Mouse (Mus musculus): ENCODE results near the gene Dnajc3. TPM values are rescaled to one million over a fixed set of nuclear protein-coding genes. Genes with fewer than 3 reads are reported as not detected.
A peak's percentile ranks its signal among the peaks of the same experiment; 100 is the strongest.

Gene Dnajc3
- polyA plus RNA-seq, 1 experiment = 22.7 TPM

DNA sequence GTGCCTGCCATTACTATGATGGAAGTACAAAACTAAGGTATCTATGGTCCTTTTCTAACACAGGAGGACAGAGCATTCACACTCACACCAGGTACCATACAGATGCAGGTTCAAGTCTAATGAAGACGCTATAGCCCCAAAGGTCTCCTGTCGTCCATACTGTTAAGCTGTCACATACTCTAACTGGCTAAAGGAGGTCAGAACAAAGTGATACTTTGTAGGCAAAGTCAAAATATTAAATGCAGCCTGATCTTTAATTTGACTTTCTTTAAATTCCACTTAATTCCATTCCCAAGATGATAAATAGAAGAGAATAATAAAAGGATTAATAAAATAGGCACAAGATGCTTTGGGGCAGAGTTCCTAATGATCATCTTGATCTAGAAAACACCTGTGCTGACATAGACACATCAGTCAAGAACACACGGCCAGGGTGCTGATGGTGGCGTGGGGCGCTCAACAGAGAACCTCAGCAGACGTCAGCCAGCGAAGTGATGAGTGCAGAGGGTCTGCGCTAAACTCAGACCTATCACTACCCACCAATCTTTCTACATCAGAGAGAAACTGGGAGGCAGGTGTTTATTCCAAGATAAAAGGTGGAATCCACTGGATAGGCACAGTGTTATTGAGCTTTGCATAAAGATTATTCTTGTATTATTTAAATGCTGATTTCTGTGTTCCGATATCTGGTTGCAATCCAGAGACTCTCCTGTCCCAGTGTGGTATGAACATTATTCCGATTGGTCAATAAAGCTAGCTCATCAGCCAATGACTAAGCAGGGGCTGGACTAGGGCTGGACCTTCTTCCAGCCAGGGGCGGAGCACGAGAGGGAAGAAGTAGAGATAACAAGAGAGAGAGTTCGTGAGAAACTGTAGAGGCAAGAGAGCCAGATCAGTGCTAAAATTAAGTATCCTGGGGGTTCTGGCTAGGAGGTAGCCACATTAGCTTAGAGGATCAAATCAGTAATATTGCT is 50.0 kb downstream of the Dnajc3 start:
- Histone ChIP-seq H3K4me1 (ENCODE audit: control insufficient read depth, insufficient read depth, low read length) (no peaks in the 10 kb centered on the region), H3K4me3 (replicated peaks; ENCODE audit: extremely low read depth, low read depth, low read length) (no peak overlapping the region)
- 62% methylated on average over 13 of the region's 13 CpGs for WGBS
- DNase-seq = no peak
- TF ChIP-seq CTCF (IDR thresholded peaks at IDR 0.05; ENCODE audit: insufficient read depth, low read length) = no peak
- no peak for TF ChIP-seq POLR2A (IDR thresholded peaks at IDR 0.05; ENCODE audit: borderline replicate concordance, extremely low read depth, low read depth, low read length)

GRCm38 (mm10) chr14:118995226-118995925 is 57.6 kb downstream of the Dnajc3 start:
- no peak for DNase-seq
- no peak overlapping the region for H3K4me3 ChIP-seq (replicated peaks; ENCODE audit: extremely low read depth, low read depth, low read length)
- no peaks in the 10 kb centered on the region for H3K4me1 ChIP-seq (ENCODE audit: control insufficient read depth, insufficient read depth, low read length)
- WGBS = 82% methylated on average over 9 of the region's 9 CpGs
- TF ChIP-seq CTCF (IDR thresholded peaks at IDR 0.05; ENCODE audit: insufficient read depth, low read length) (no peak), POLR2A (IDR thresholded peaks at IDR 0.05; ENCODE audit: borderline replicate concordance, extremely low read depth, low read depth, low read length) (no peak)

DNA sequence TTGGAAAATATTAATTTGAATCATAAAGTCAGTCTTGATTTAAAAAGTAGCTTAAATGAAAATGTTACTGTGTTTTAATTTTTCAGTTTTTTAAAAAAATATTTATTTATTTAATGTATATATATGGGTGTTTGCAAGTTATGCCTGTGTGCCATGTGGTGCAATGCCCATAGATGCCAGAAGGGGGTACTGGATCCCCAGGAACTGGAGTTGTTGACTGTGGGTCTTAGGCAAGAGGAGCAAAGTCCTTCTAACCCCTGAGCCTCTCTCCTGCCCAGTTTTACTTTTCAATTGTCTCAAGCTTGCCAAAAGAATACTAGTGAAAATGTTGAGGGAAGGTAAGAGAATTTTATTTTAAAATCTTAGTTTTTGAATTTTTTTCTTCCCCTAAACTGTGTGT is 65.5 kb downstream of the Dnajc3 start:
- no peak for DNase-seq
- Histone ChIP-seq H3K4me1 (ENCODE audit: control insufficient read depth, insufficient read depth, low read length) (no peaks in the 10 kb centered on the region), H3K4me3 (replicated peaks; ENCODE audit: extremely low read depth, low read depth, low read length) (no peak overlapping the region)
- TF ChIP-seq POLR2A (IDR thresholded peaks at IDR 0.05; ENCODE audit: borderline replicate concordance, extremely low read depth, low read depth, low read length) (no peak), CTCF (IDR thresholded peaks at IDR 0.05; ENCODE audit: insufficient read depth, low read length) (peak; percentile 58)

- DNase-seq = no peak
- Histone ChIP-seq H3K4me1 (ENCODE audit: control insufficient read depth, insufficient read depth, low read length) (no peaks in the 10 kb centered on the region), H3K4me3 (replicated peaks; ENCODE audit: extremely low read depth, low read depth, low read length) (no peak overlapping the region)
- WGBS = 10% methylated on average over 5 of the region's 5 CpGs
- TF ChIP-seq CTCF (IDR thresholded peaks at IDR 0.05; ENCODE audit: insufficient read depth, low read length) (no peak), POLR2A (IDR thresholded peaks at IDR 0.05; ENCODE audit: borderline replicate concordance, extremely low read depth, low read depth, low read length) (no peak)
Observed at GRCm38 (mm10) chr14:119005834-119006233, 68.1 kb downstream of the Dnajc3 start.

- whole genome bisulfite sequencing = 4% methylated on average over 49 of the region's 49 CpGs
- Histone ChIP-seq H3K4me3 (replicated peaks; ENCODE audit: extremely low read depth, low read depth, low read length) (peak overlapping the region; percentile 73), H3K4me1 (ENCODE audit: control insufficient read depth, insufficient read depth, low read length) (no peaks in the 10 kb centered on the region)
- DNase-seq = no peak
- TF ChIP-seq POLR2A (IDR thresholded peaks at IDR 0.05; ENCODE audit: borderline replicate concordance, extremely low read depth, low read depth, low read length) = no peak
- TF ChIP-seq CTCF (IDR thresholded peaks at IDR 0.05; ENCODE audit: insufficient read depth, low read length) = no peak
Observed at GRCm38 (mm10) chr14:119006441-119007102, 68.8 kb downstream of the Dnajc3 start.

DNA sequence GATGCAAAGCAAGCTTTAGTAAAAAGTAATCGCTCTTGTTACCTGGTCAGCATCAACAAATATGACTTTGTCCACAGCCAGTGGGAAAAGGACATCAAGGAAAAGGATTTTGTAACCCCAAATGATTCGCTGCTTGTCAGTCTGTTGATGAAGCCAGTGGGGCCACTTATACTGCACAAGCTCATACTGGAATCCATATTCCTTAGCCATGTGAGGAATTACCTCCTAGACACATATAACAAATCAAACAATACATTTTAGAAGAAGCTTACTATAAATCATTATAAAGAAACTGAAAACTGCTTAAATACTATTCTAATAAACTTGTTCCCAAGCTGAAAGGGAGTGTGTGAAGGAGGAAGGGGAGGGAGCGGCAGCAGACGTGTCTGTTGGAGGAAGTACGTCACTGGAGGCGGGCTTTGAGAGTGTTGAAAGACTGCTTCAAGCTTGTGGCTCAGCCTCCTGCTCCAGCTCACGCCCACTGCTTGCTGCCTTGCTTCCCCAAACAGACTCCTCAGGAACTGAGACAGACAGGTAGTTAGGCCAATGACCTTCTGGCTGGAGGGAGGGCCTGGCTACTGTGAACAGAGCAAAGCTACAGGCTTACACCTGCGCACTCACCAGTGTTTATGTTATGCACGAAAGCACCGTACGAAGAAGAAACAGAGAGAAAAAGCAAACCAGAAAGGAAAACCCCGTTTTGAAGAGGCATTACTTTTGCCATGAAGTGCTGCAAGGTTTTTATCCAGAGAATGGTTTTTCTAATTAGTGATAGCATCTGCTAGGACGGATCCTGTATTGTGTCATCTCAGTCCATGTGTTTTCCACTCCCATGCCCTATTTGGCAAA is 69.6 kb downstream of the Dnajc3 start:
- no peak for TF ChIP-seq CTCF (IDR thresholded peaks at IDR 0.05; ENCODE audit: insufficient read depth, low read length)
- peak; percentile 83; the same call in 1 of the 2 replicates for TF ChIP-seq POLR2A (IDR thresholded peaks at IDR 0.05; ENCODE audit: borderline replicate concordance, extremely low read depth, low read depth, low read length)
- no peaks in the 10 kb centered on the region for H3K4me1 ChIP-seq (ENCODE audit: control insufficient read depth, insufficient read depth, low read length)
- under 1% methylated on average over 13 of the region's 13 CpGs for WGBS
- DNase-seq = peak; percentile 97
- peak overlapping the region; percentile 73 for H3K4me3 ChIP-seq (replicated peaks; ENCODE audit: extremely low read depth, low read depth, low read length)

GRCm38 (mm10) chr14:119008031-119008590 is 70.3 kb downstream of the Dnajc3 start:
- TF ChIP-seq CTCF (IDR thresholded peaks at IDR 0.05; ENCODE audit: insufficient read depth, low read length) = no peak
- no peak for TF ChIP-seq POLR2A (IDR thresholded peaks at IDR 0.05; ENCODE audit: borderline replicate concordance, extremely low read depth, low read depth, low read length)
- no peaks in the 10 kb centered on the region for H3K4me1 ChIP-seq (ENCODE audit: control insufficient read depth, insufficient read depth, low read length)
- H3K4me3 ChIP-seq (replicated peaks; ENCODE audit: extremely low read depth, low read depth, low read length) = no peak overlapping the region
- DNase-seq = no peak
- WGBS = 40% methylated on average over 7 of the region's 7 CpGs

DNA sequence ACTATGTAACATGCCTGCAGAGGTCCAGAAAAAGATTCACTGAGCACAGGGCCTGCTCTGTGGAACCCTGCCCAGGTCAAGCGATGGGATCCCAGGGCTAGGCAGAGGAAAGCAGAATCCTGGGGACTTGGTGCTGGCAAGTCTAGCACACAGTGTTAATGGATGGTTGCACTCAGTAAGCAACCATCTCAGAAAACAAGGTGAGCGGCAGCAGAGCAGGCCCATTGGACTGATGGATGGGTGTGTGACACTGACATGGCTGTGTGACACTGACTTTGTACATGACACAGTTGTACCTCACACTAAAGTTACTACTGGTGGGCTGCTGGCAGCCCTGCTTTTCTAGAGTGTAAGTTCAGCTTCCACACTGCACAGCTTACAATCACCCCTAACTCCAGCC is 71.8 kb downstream of the Dnajc3 start:
- Histone ChIP-seq H3K4me3 (replicated peaks; ENCODE audit: extremely low read depth, low read depth, low read length) (no peak overlapping the region), H3K4me1 (ENCODE audit: control insufficient read depth, insufficient read depth, low read length) (no peaks in the 10 kb centered on the region)
- no peak for DNase-seq
- no peak for TF ChIP-seq POLR2A (IDR thresholded peaks at IDR 0.05; ENCODE audit: borderline replicate concordance, extremely low read depth, low read depth, low read length)
- no peak for TF ChIP-seq CTCF (IDR thresholded peaks at IDR 0.05; ENCODE audit: insufficient read depth, low read length)
- WGBS = 93% methylated on average over 2 of the region's 2 CpGs
